15 mouse cellular contexts compared by ENCODE assay signal in the genomic region with DNA sequence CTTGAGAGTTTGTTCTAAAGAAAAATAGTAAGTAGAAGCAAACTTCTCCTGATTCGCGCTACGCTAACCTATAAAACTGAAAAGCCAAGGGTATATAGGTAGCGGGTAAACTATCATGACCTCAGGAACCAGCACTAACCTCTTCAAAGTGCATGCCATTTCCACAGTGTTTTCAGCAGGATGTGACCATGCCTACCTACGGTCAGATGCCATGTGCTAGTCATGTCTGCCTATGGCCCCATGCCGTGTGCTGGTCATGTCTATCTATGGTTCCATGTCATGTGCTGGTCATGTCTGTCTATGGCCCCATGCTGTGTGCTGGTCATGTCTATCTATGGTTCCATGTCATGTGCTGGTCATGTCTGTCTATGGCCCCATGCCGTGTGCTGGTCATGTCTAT.
A peak's percentile ranks its signal among the peaks of the same experiment; 100 is the strongest.
DNase-seq lines count a peak whose midpoint lies in the region; ATAC-seq and TF ChIP-seq lines count a peak whose summit lies in the region.
"Had no signal": no experiment of that assay in that cellular context is flagged by ENCODE, and none has a peak within 500 bp of the region (broad histone marks: within the 10 kb centered on the region; RNA-seq: fewer than 3 reads in every experiment).

No protein-coding gene starts in this region.

- no peak for DNase-seq in hindbrain, embryonic 11.5 days (ENCODE audit: low spot score)
- DNase-seq in hindbrain, postnatal 0 days (ENCODE audit: low spot score): no peak
- DNase-seq in embryonic facial prominence, embryonic 10.5 days (ENCODE audit: low spot score): no peak
- no peak for DNase-seq in T-cell, adult 2 months (ENCODE audit: low spot score)
- no peak for DNase-seq in right cerebral cortex, adult 2 months (ENCODE audit: low spot score in 2 of 2)
- DNase-seq: adrenal gland, postnatal 36 days; cerebellum, adult 2 months; kidney, adult 8-10 months; kidney, postnatal 4 days; retina, postnatal 1 day had no signal

- peak overlapping the region; percentile 63; the same call in 1 of the 2 replicates for H3K27ac ChIP-seq in hindbrain, embryonic 11.5 days (ENCODE audit: low read depth, low read length)
- H3K27ac ChIP-seq in hindbrain, postnatal 0 days: no peak overlapping the region; the same call in 1 of the 2 replicates
- H3K27ac ChIP-seq in embryonic facial prominence, embryonic 10.5 days (replicated peaks): peak overlapping the region; percentile 82; the same call in 1 of the 2 replicates
- 0 out of 2 replicates have a peak overlapping the region, but pooled peaks have one; percentile 64 for H3K27ac ChIP-seq in embryonic facial prominence, embryonic 13.5 days
- peak overlapping the region; percentile 59; the same call in 1 of the 2 replicates for H3K27ac ChIP-seq in limb, embryonic 13.5 days
- H3K27ac ChIP-seq: heart, embryonic 15.5 days; liver, embryonic 14.5 days had no signal

- no peaks in the 10 kb centered on the region for H3K36me3 ChIP-seq in hindbrain, embryonic 11.5 days (ENCODE audit: control insufficient read depth, insufficient read depth, low read length)
- no peaks in the 10 kb centered on the region for H3K36me3 ChIP-seq in hindbrain, postnatal 0 days (ENCODE audit: insufficient read depth, low read length)
- H3K36me3 ChIP-seq in embryonic facial prominence, embryonic 10.5 days (replicated peaks): no peaks in the 10 kb centered on the region
- H3K36me3 ChIP-seq in embryonic facial prominence, embryonic 13.5 days: no peaks in the 10 kb centered on the region
- no peaks in the 10 kb centered on the region for H3K36me3 ChIP-seq in limb, embryonic 13.5 days
- H3K36me3 ChIP-seq: heart, embryonic 15.5 days had no signal

- no peak overlapping the region for H3K4me3 ChIP-seq in hindbrain, embryonic 11.5 days (ENCODE audit: low read depth, low read length)
- H3K4me3 ChIP-seq in hindbrain, postnatal 0 days (ENCODE audit: low read length): no peak overlapping the region
- H3K4me3 ChIP-seq in embryonic facial prominence, embryonic 10.5 days: no peak overlapping the region
- H3K4me3 ChIP-seq in embryonic facial prominence, embryonic 13.5 days: no peak overlapping the region
- no peak overlapping the region for H3K4me3 ChIP-seq in limb, embryonic 13.5 days
- H3K4me3 ChIP-seq: heart, embryonic 15.5 days had no signal

- WGBS in hindbrain, embryonic 11.5 days: 96% methylated on average over 7 of the region's 7 CpGs
- 97% methylated on average over 7 of the region's 7 CpGs for WGBS in hindbrain, postnatal 0 days
- WGBS in embryonic facial prominence, embryonic 10.5 days: 96% methylated on average over 7 of the region's 7 CpGs
- 94% methylated on average over 7 of the region's 7 CpGs for WGBS in embryonic facial prominence, embryonic 13.5 days
- 89% methylated on average over 7 of the region's 7 CpGs for WGBS in limb, embryonic 13.5 days

- H3K9ac ChIP-seq in hindbrain, embryonic 11.5 days (ENCODE audit: low read depth, low read length): no peak overlapping the region
- H3K9ac ChIP-seq in hindbrain, postnatal 0 days (replicated peaks; ENCODE audit: low read length): no peak overlapping the region
- H3K9ac ChIP-seq in embryonic facial prominence, embryonic 13.5 days: no peak overlapping the region
- no peak overlapping the region for H3K9ac ChIP-seq in limb, embryonic 13.5 days
- H3K9ac ChIP-seq: heart, embryonic 15.5 days; liver, embryonic 14.5 days had no signal

- H3K4me2 ChIP-seq in hindbrain, embryonic 11.5 days (replicated peaks; ENCODE audit: low read depth, low read length): no peak overlapping the region
- H3K4me2 ChIP-seq in hindbrain, postnatal 0 days (ENCODE audit: low read depth, low read length): no peak overlapping the region
- H3K4me2 ChIP-seq in embryonic facial prominence, embryonic 13.5 days: no peak overlapping the region
- H3K4me2 ChIP-seq in limb, embryonic 13.5 days (replicated peaks): 0 out of 2 replicates have a peak overlapping the region, but pooled peaks have one; percentile 9
- H3K4me2 ChIP-seq: heart, embryonic 15.5 days had no signal

- no peaks in the 10 kb centered on the region for H3K9me3 ChIP-seq in hindbrain, embryonic 11.5 days (ENCODE audit: control insufficient read depth, low read length)
- no peaks in the 10 kb centered on the region for H3K9me3 ChIP-seq in hindbrain, postnatal 0 days (ENCODE audit: low read length)
- no peaks in the 10 kb centered on the region for H3K9me3 ChIP-seq in embryonic facial prominence, embryonic 10.5 days
- H3K9me3 ChIP-seq in embryonic facial prominence, embryonic 13.5 days: no peaks in the 10 kb centered on the region
- no peaks in the 10 kb centered on the region for H3K9me3 ChIP-seq in limb, embryonic 13.5 days
- H3K9me3 ChIP-seq: heart, embryonic 15.5 days had no signal

- H3K27me3 ChIP-seq in hindbrain, embryonic 11.5 days (ENCODE audit: control insufficient read depth, insufficient read depth, low read length): no peaks in the 10 kb centered on the region
- H3K27me3 ChIP-seq in hindbrain, postnatal 0 days (ENCODE audit: insufficient read depth, low read length): no peaks in the 10 kb centered on the region
- no peaks in the 10 kb centered on the region for H3K27me3 ChIP-seq in embryonic facial prominence, embryonic 10.5 days (replicated peaks; ENCODE audit: low read depth, poor library complexity, severe bottlenecking)
- H3K27me3 ChIP-seq in embryonic facial prominence, embryonic 13.5 days: no peaks in the 10 kb centered on the region
- H3K27me3 ChIP-seq in limb, embryonic 13.5 days: no peaks in the 10 kb centered on the region
- H3K27me3 ChIP-seq: heart, embryonic 15.5 days; Patski had no signal

- TF ChIP-seq CTCF in hindbrain, postnatal 0 days (IDR thresholded peaks at IDR 0.05; ENCODE audit: low read depth): no peak

- ATAC-seq in hindbrain, embryonic 11.5 days (ENCODE audit: low FRiP score): peak; percentile 34
- no peak for ATAC-seq in hindbrain, postnatal 0 days
- no peak; the same call in 1 of the 2 replicates for ATAC-seq in embryonic facial prominence, embryonic 13.5 days (ENCODE audit: insufficient number of reproducible peaks, insufficient read depth, low FRiP score, low TSS enrichment, low read depth)
- no peak for ATAC-seq in limb, embryonic 13.5 days (ENCODE audit: low FRiP score, low read depth)
- ATAC-seq: Patski had no signal

- H3K4me1 ChIP-seq in hindbrain, embryonic 11.5 days (replicated peaks; ENCODE audit: control insufficient read depth, insufficient read depth, low read length): peaks cover 3% of the 10 kb centered on the region; the same call in 1 of the 2 replicates
- peaks cover 14% of the 10 kb centered on the region for H3K4me1 ChIP-seq in hindbrain, postnatal 0 days (ENCODE audit: insufficient read depth, low read length)
- peaks cover 51% of the 10 kb centered on the region for H3K4me1 ChIP-seq in embryonic facial prominence, embryonic 10.5 days
- peaks cover 41% of the 10 kb centered on the region for H3K4me1 ChIP-seq in embryonic facial prominence, embryonic 13.5 days
- H3K4me1 ChIP-seq in limb, embryonic 13.5 days: peaks cover 30% of the 10 kb centered on the region
- H3K4me1 ChIP-seq: heart, embryonic 15.5 days had no signal
